Mouse (Mus musculus) lung, postnatal 14 days (tissue): Measurements from ENCODE around the gene Slc27a1.

Experiments
- DNase-seq: peaks from one replicate; pipeline ENCODE4 v3.0.0; 2021

Slc27a1 gene

GRCm38 (mm10) chr8:71568387-71568937 is at the start of gene Slc27a1:
TSS of gene Slc27a1 (plus strand) at chr8:71568882.
- peak; percentile 81 for DNase-seq

- DNase-seq: peak; percentile 83
Observed at GRCm38 (mm10) chr8:71519037-71519825, 49.5 kb upstream of the Slc27a1 start.

- peak; percentile 98 for DNase-seq
Observed at GRCm38 (mm10) chr8:71521634-71522033, 47.0 kb upstream of the Slc27a1 start.

- DNase-seq: no peak
Observed at GRCm38 (mm10) chr8:71525226-71526050, 43.2 kb upstream of the Slc27a1 start, which contains the start of gene Ccdc194. TSS of gene Ccdc194 (minus strand) at chr8:71525711.

- DNase-seq: no peak
Observed at GRCm38 (mm10) chr8:71526272-71526671, 42.4 kb upstream of the Slc27a1 start.

GRCm38 (mm10) chr8:71527162-71527870 is 41.4 kb upstream of the Slc27a1 start:
- no peak for DNase-seq

- DNase-seq: peak; percentile 59
Observed at GRCm38 (mm10) chr8:71528362-71529073, 40.2 kb upstream of the Slc27a1 start.

- DNase-seq: peak; percentile 46
Observed at GRCm38 (mm10) chr8:71530735-71531467, 37.8 kb upstream of the Slc27a1 start.

GRCm38 (mm10) chr8:71534263-71534810 is 34.3 kb upstream of the Slc27a1 start:
- DNase-seq: no peak

GRCm38 (mm10) chr8:71535663-71536062 is 33.0 kb upstream of the Slc27a1 start:
- no peak for DNase-seq

- DNase-seq: peak; percentile 92
Observed at GRCm38 (mm10) chr8:71537028-71537867, 31.4 kb upstream of the Slc27a1 start, which contains the start of gene Bst2. TSS of gene Bst2 (minus strand) at chr8:71537456.

GRCm38 (mm10) chr8:71542632-71543343 is 25.9 kb upstream of the Slc27a1 start, which contains the start of gene Mvb12a:
TSS of gene Mvb12a (plus strand) at chr8:71542922.
- peak; percentile 96 for DNase-seq

- DNase-seq: no peak
Observed at GRCm38 (mm10) chr8:71543755-71544154, 24.9 kb upstream of the Slc27a1 start.

GRCm38 (mm10) chr8:71545053-71545452 is 23.6 kb upstream of the Slc27a1 start:
- no peak for DNase-seq

GRCm38 (mm10) chr8:71547590-71547989 is 21.1 kb upstream of the Slc27a1 start:
- no peak for DNase-seq

GRCm38 (mm10) chr8:71550754-71551153 is 17.9 kb upstream of the Slc27a1 start:
- no peak for DNase-seq

GRCm38 (mm10) chr8:71552770-71553169 is 15.9 kb upstream of the Slc27a1 start:
- DNase-seq: no peak

- DNase-seq: no peak
Observed at GRCm38 (mm10) chr8:71554001-71554400, 14.7 kb upstream of the Slc27a1 start.

- DNase-seq: no peak
Observed at GRCm38 (mm10) chr8:71554644-71555043, 14.0 kb upstream of the Slc27a1 start.
